18 mouse cellular contexts compared by ENCODE assay signal in genomic region chr4:132874363-132875097, GRCm38 (mm10). TPM values are rescaled to one million over a fixed set of nuclear protein-coding genes. Genes with fewer than 3 reads are reported as not detected.
DNase-seq lines count a peak whose midpoint lies in the region; ATAC-seq lines count a peak whose summit lies in the region.
"Had no signal": no experiment of that assay in that cellular context is flagged by ENCODE, and none has a peak within 500 bp of the region (broad histone marks: within the 10 kb centered on the region; RNA-seq: fewer than 3 reads in every experiment).

No protein-coding gene starts in this region.

- peak overlapping the region; percentile 70 for H3K27ac ChIP-seq in heart, embryonic 12.5 days (ENCODE audit: poor library complexity, severe bottlenecking)
- H3K27ac ChIP-seq: embryonic facial prominence, embryonic 12.5 days; hindbrain, embryonic 15.5 days had no signal

- no peak overlapping the region for H3K4me3 ChIP-seq in heart, embryonic 12.5 days
- H3K4me3 ChIP-seq: embryonic facial prominence, embryonic 12.5 days; hindbrain, embryonic 15.5 days had no signal

- peak overlapping the region; percentile 23; the same call in 1 of the 2 replicates for H3K9ac ChIP-seq in heart, embryonic 12.5 days
- H3K9ac ChIP-seq: embryonic facial prominence, embryonic 12.5 days; hindbrain, embryonic 15.5 days had no signal

- ATAC-seq in heart, embryonic 12.5 days (ENCODE audit: insufficient number of reproducible peaks, low FRiP score): no peak
- ATAC-seq: forebrain, embryonic 14.5 days had no signal

- intact Hi-C loops in heart, postnatal 10 days (cut with DNase I): no loop called here

- no peaks in the 10 kb centered on the region for H3K27me3 ChIP-seq in heart, embryonic 12.5 days (replicated peaks)
- H3K27me3 ChIP-seq: embryonic facial prominence, embryonic 12.5 days; hindbrain, embryonic 15.5 days had no signal

- H3K36me3 ChIP-seq in heart, embryonic 12.5 days: peaks cover 22% of the 10 kb centered on the region

- peaks cover 35% of the 10 kb centered on the region for H3K4me1 ChIP-seq in heart, embryonic 12.5 days (replicated peaks)
- H3K4me1 ChIP-seq: embryonic facial prominence, embryonic 12.5 days; hindbrain, embryonic 15.5 days had no signal

- H3K9me3 ChIP-seq in heart, embryonic 12.5 days (replicated peaks): no peaks in the 10 kb centered on the region
- H3K9me3 ChIP-seq: embryonic facial prominence, embryonic 12.5 days; G1E; hindbrain, embryonic 15.5 days had no signal

- DNase-seq in heart, postnatal 10 days: no peak
- peak; percentile 23 for DNase-seq in kidney, adult 9 months
- no peak for DNase-seq in kidney, postnatal 10 days
- DNase-seq in urinary bladder, postnatal 36 days (ENCODE audit: low spot score in 2 of 2): peak; percentile 39 to 49
- DNase-seq in urinary bladder, postnatal 10 days (ENCODE audit: low spot score): no peak
- no peak for DNase-seq in right cerebral cortex, adult 18-20 months
- DNase-seq: adrenal gland, postnatal 14 days; cerebellum, adult 9-11 months; gastrocnemius, postnatal 10 days; retina, postnatal 1 day; thymus, adult 18-20 months; thymus, postnatal 4 days had no signal

- H3K4me2 ChIP-seq in heart, embryonic 12.5 days: peak overlapping the region; percentile 14; the same call in 1 of the 2 replicates
- H3K4me2 ChIP-seq: embryonic facial prominence, embryonic 12.5 days; hindbrain, embryonic 15.5 days; midbrain, embryonic 11.5 days had no signal

- WGBS in heart, embryonic 12.5 days: 78% methylated on average over 7 of the region's 7 CpGs

RNA-seq across cellular contexts. Expression of gene Stx12, which starts 9.8 kb away (rescaled TPM):
- polyA plus RNA-seq in heart, embryonic 12.5 days (2016; fragmentation: Nextera tagmentation; extraction: Ambion mirVana): 60.1 and 60.9 TPM in 2 replicates
- 10 to 100 TPM; 47.0 to 49.9 TPM for total RNA-seq in heart, postnatal 10 days (2021)

RNA-seq across cellular contexts. Expression of gene Ppp1r8, which starts 31.6 kb away (rescaled TPM):
- polyA plus RNA-seq in heart, embryonic 12.5 days (2016; fragmentation: Nextera tagmentation; extraction: Ambion mirVana): 28.6 and 30.0 TPM in 2 replicates
- total RNA-seq in heart, postnatal 10 days (2021): 10 to 100 TPM; 24.1 to 28.0 TPM

RNA-seq across cellular contexts. Expression of gene Fam76a, which starts 47.8 kb away (rescaled TPM):
- 25.9 and 29.0 TPM in 2 replicates for polyA plus RNA-seq in heart, embryonic 12.5 days (2016; fragmentation: Nextera tagmentation; extraction: Ambion mirVana)
- total RNA-seq in heart, postnatal 10 days (2021): 10 to 100 TPM; 40.7 to 43.5 TPM

Comparison
In these comparisons a context has a peak if more than half of its experiments do, and no peak if none do; other contexts are left out.
1. DNase-seq: peak in kidney, adult 9 months (single experiment) and urinary bladder, postnatal 36 days (2 of 2); none in heart, postnatal 10 days (0 of 2), kidney, postnatal 10 days (single experiment), urinary bladder, postnatal 10 days (single experiment) and right cerebral cortex, adult 18-20 months (single experiment).